Mouse (Mus musculus): ENCODE results near the gene Mast4. TPM values are rescaled to one million over a fixed set of nuclear protein-coding genes. Genes with fewer than 3 reads are reported as not detected.

The Mast4 gene
- total and polyA plus RNA-seq, 3 experiments, result 0.99 to 7.4 (median 6.1) TPM

DNA sequence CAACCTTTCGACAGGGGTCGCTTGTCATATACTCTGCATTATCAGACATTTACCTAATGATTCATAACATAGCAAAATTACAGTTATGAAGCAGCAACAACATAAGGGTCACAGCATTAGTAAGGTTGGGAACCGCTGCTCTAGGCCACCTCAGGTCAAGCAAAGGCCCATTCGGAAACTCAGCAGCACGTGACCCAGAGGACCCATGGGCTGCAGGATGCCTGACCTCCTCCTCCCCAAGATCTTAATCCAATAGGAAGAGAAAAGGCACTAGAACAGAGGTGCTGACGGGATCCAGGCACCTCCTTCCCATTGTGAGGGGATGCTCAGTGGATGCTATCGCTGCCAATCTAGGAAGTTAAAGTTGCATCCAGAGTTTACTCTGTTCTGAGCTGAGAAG, 432.2 kb downstream of the Mast4 start:
- dilution Hi-C loops (cut with MboI; ENCODE audit: extremely low pct_ligation_motif_present, extremely low pct_unique_long_range_greater_than_20kb, low sequenced_read_pairs) (no loop called here), in situ Hi-C loops (cut with MboI; ENCODE audit: low pct_ligation_motif_present, low pct_unique_long_range_greater_than_20kb, low sequenced_read_pairs) (loop anchor here (10.0 kb wide), 2 partner anchors 57 to 207 kb away; partner anchors contain the start of gene Cd180)
- Histone ChIP-seq H3K4me1 (ENCODE audit: control insufficient read depth in 1 of 2, insufficient read depth in 2 of 2) (peaks cover 24 to 65% of the 10 kb centered on the region in 2 experiments), H3K79me2 (replicated peaks; ENCODE audit: control insufficient read depth, extremely low read depth, insufficient read depth, poor library complexity, severe bottlenecking) (peaks cover 53% of the 10 kb centered on the region), H3K9ac (ENCODE audit: insufficient read depth, low read depth) (0 out of 2 replicates have a peak overlapping the region, but pooled peaks have one; percentile 10), H3K9me3 (replicated peaks; ENCODE audit: low read length) (no peaks in the 10 kb centered on the region), H3K27me3 (replicated peaks) (no peaks in the 10 kb centered on the region), H3K4me3 (replicated peaks in 1 of 3; ENCODE audit: low read depth in 2 of 3, low read length in 2 of 3, poor library complexity in 1 of 3) (no peak overlapping the region), H3K36me3 (replicated peaks in 1 of 2; ENCODE audit: control insufficient read depth in 1 of 2, insufficient read depth in 1 of 2, low read length in 1 of 2) (peaks cover 0 to 2% of the 10 kb centered on the region in 2 experiments), H3K4me2 (ENCODE audit: insufficient read depth, low read depth, poor library complexity, severe bottlenecking) (peak overlapping the region; percentile 40; the same call in 1 of the 2 replicates), H3K27ac (ENCODE audit: insufficient read depth, low read depth) (no peak overlapping the region)
- TF ChIP-seq SMC3 (IDR thresholded peaks at IDR 0.05; ENCODE audit: low read depth, low read length), result no peak
- peak; percentile 54 for TF ChIP-seq BHLHE40 (IDR thresholded peaks at IDR 0.05; ENCODE audit: low read depth, low read length)
- TF ChIP-seq USF1 (IDR thresholded peaks at IDR 0.05; ENCODE audit: low read depth, low read length), result peak; percentile 66
- TF ChIP-seq MEF2A (IDR thresholded peaks at IDR 0.05; ENCODE audit: borderline replicate concordance, low read depth, low read length), result no peak
- no peak for TF ChIP-seq POLR2A (IDR thresholded peaks at IDR 0.05; ENCODE audit: low read depth, low read length)
- DNase-seq (ENCODE audit: extremely low read depth), result no peak

DNA sequence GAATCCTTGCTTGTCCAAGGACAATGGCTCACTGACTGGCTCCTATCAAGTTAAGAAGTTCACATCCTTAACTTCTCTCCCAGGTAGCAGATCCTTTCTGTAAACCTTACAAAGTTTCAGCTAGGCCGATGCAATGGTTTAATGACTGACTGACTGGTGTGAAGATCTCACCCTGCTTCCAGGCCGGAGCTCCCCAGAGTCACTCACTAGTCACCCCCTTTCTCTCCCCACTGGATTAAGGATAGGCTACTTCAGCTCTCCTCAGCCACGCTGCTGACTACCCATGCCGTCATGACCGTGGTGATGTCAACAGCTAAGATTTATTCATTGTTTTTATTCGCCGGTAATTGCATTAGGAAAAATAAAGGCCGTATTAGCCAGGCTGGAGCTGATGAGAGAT, 433.8 kb downstream of the Mast4 start:
- no peak overlapping the region for H3K4me3 ChIP-seq (replicated peaks in 1 of 3; ENCODE audit: low read depth in 2 of 3, low read length in 2 of 3, poor library complexity in 1 of 3)
- peaks cover 0 to 2% of the 10 kb centered on the region in 2 experiments for H3K36me3 ChIP-seq (replicated peaks in 1 of 2; ENCODE audit: control insufficient read depth in 1 of 2, insufficient read depth in 1 of 2, low read length in 1 of 2)
- TF ChIP-seq ZMIZ1 (IDR thresholded peaks at IDR 0.05; ENCODE audit: low read depth, low read length), result no peak
- no peak for TF ChIP-seq BHLHE40 (IDR thresholded peaks at IDR 0.05; ENCODE audit: low read depth, low read length)
- TF ChIP-seq SIN3A (IDR thresholded peaks at IDR 0.05; ENCODE audit: low read length), result no peak
- no peak for TF ChIP-seq RCOR1 (conservative IDR thresholded peaks at IDR 0.05; ENCODE audit: low read depth, low read length)
- no peak for TF ChIP-seq SMC3 (IDR thresholded peaks at IDR 0.05; ENCODE audit: low read depth, low read length)
- TF ChIP-seq MXI1 (IDR thresholded peaks at IDR 0.05; ENCODE audit: low read depth, low read length), result no peak
- TF ChIP-seq CHD2 (IDR thresholded peaks at IDR 0.05; ENCODE audit: low read length), result no peak
- no peak for TF ChIP-seq KAT2A (IDR thresholded peaks at IDR 0.05; ENCODE audit: insufficient replicate concordance, low read length)
- no peak for TF ChIP-seq NRF1 (IDR thresholded peaks at IDR 0.05; ENCODE audit: low read depth, low read length)
- TF ChIP-seq USF2 (conservative IDR thresholded peaks at IDR 0.05; ENCODE audit: low read depth, low read length), result no peak
- no peak for TF ChIP-seq MAFK (IDR thresholded peaks at IDR 0.05; ENCODE audit: insufficient replicate concordance, low read length)
- TF ChIP-seq GABPA (IDR thresholded peaks at IDR 0.05; ENCODE audit: insufficient replicate concordance, low read depth, low read length), result no peak
- peaks cover 58% of the 10 kb centered on the region for H3K79me2 ChIP-seq (replicated peaks; ENCODE audit: control insufficient read depth, extremely low read depth, insufficient read depth, poor library complexity, severe bottlenecking)
- H3K9ac ChIP-seq (ENCODE audit: insufficient read depth, low read depth), result peak overlapping the region; percentile 7
- peak overlapping the region; percentile 54 for H3K27ac ChIP-seq (ENCODE audit: insufficient read depth, low read depth)
- H3K4me1 ChIP-seq (ENCODE audit: control insufficient read depth in 1 of 2, insufficient read depth in 2 of 2), result peaks cover 27 to 78% of the 10 kb centered on the region in 2 experiments
- H3K4me2 ChIP-seq (ENCODE audit: insufficient read depth, low read depth, poor library complexity, severe bottlenecking), result peak overlapping the region; percentile 93
- H3K27me3 ChIP-seq (replicated peaks), result no peaks in the 10 kb centered on the region
- in situ Hi-C loops (cut with MboI; ENCODE audit: low pct_ligation_motif_present, low pct_unique_long_range_greater_than_20kb, low sequenced_read_pairs) (loop anchor here (10.0 kb wide), 2 partner anchors 56 to 206 kb away; partner anchors contain the start of gene Cd180), dilution Hi-C loops (cut with MboI; ENCODE audit: extremely low pct_ligation_motif_present, extremely low pct_unique_long_range_greater_than_20kb, low sequenced_read_pairs) (no loop called here)
- no peak for DNase-seq (ENCODE audit: extremely low read depth)
- no peaks in the 10 kb centered on the region for H3K9me3 ChIP-seq (replicated peaks; ENCODE audit: low read length)

Data from CH12.LX (cell line).